Mouse (Mus musculus): ENCODE results near the gene Kat5. TPM values are rescaled to one million over a fixed set of nuclear protein-coding genes. Genes with fewer than 3 reads are reported as not detected.

The Kat5 gene
- 10 to 100 TPM; 81.3 to 83.8 TPM for total RNA-seq (2023)

DNA sequence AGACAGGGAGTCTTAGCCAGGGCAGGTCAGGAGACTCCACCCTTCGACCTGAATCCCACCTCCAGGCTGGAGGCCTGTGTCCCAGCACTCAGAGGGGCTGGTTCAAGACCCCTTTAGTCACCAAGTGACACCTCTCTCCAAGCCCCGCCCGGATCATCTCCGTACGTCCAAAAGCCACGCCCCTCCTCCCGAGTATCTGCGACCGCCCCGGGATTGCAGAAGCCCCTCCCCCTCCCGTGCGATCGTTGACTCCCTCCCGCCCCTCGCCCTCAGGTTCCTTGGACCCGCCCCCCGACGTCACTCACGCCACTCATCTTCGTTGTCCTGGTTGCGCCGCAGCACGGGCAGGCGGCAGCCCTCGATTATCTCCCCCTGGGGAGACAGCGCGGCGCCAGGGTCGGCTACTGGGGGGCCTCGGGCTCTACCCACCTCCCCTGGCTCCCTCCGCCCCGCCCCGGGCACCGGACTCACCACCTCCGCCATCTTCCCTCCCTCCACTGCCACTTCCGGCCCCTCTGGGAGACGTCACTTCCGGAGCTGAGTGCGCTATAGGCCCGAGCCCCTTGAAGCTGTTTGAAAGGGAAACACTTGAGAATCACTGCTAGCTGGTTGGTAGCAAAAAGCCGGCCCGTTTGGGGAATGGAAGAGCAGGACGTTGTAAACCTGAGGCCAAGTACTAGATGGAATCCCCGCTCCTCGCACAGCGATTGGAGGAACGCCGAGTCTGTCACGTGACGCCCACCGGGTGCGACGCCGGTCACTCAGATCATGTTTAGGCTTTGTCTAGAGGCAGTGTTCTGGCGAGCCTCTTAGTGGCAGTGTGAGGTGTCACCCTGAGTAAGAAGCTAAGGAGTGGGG is at the start of gene Kat5:
Gene Kat5 (minus strand): TSS at position 691 of the 858 bp plus-strand sequence.

DNA sequence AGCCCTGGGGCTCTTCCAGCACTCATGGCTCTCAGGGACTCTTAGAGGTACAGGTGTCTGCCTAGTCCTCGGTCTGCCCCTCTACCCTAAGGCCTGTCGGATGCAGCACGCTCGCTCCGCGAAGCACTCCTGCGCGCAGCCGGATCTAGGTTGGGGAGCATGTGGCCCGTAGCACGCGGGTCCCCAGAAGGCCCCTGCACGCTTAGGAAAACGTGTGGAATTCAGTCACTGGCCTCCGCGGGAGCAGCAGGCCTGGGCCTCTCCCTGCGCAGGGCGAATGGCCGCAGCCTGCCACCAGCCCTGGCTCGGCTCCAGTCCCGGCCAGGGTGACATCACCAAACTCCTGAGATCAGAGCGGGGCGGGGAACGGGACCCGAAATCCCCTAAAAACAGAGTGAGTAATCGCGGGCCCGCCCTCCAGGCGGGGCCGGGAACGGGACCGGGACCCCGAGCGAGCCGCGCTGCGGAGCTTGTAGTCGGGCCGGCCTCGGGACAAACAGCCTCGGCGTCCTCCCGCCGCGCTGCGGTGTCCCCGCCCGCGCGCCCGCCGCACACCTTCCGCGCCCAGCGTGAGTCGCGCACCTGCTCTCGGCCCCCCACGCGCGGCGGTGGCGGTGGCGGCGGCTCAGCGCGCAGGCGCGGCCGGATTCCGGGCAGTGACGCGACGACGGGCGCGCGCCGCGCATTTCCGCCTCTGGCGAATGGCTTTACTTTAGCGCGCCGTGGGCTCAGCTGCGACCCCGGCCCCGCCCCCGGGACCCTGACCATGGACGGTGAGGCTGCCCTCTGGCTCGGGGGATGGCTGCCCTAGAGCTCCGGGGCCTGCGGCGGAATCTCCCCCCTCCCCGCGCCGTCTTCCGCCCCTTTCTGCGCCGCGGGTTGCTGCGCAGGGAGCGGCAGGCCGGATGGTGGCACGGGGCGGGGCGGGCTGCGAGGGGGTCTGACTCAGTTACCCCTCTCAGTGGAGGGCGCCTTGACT is 27.3 kb upstream of the Kat5 start, which contains the start of gene Rela:
Gene Rela (plus strand): TSS at position 415 of the 979 bp plus-strand sequence.

DNA sequence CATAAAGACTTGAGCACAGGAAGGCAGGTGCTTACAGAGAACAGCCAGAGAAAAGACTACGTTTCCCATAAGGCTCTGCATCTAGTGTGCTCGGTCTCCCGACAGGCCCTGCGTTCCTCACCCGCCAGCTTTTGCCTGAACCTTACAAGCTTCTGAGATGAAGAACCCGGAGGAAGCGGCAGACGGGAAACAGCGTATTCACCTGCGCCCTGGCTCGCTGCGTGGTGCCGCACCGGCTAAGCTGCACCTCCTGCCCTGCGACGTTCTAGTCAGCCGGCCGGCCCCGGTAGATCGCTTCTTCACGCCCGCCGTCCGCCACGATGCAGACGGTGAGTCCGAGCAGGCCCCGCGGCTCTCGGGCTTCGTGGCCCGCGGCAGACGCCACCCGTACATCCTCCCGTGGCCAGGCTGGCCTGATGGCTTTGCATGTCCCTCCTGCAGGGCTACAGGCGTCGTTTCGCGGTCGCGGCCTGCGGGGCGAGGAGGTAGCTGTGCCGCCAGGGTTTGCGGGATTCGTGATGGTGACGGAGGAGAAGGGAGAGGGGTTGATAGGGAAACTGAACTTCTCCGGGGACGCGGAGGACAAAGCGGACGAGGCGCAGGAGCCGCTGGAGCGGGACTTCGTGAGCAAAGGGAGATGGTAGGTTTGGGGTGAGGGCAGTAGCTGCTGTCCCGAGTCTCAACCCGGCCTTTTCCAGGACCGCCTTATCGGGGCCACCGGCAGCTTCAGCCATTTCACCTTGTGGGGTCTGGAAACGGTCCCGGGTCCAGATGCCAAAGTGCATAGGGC is 8.1 kb downstream of the Kat5 start, which contains the start of gene Rnaseh2c:
Gene Rnaseh2c (plus strand): TSS at position 122 of the 790 bp plus-strand sequence.

DNA sequence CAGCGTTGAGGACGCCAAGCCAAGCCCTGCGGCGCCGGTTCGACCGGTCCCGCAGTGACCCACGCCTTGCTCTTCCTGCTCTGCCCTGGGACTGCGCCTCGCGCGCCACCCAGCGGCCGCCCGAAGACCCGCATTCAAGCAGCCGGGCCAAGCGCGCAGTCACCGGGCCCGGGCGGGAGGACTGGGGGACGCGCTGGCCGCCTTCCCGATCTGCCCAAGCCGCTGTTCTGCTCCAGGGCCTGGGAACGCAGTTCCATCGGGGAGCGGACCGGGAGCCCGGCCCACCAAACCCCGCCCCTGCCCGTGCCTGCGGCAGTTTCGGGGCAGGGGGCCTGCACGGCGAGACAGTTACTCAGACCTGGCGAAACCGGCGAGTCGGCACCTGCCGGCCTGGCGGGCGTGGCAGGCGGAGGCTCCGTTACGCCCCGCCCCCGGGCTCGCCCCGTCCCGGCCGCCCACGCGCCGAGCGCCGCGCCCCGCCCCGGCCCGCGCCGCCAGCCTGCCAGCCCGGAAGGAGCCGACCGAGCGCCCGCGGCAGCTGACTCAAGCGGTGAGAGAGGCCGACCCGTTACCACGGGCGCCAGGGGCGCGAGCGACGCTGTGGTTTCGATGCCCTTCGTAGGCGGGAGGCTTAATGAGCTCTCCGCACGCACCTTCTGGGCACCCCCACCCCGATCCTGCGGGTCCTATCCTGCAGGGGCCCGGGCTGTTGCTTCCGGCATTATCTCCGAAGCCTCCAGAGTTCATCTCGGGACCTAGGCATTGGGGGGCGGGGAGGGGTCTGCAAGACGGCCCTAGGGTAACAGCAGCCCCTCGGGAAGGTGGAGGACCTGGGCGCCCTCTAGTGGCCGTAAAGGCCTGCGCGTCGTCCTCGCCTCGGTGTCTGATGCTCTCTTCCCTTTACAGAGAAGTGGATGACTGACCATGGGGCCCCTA is 42.2 kb downstream of the Kat5 start, which contains the start of gene Ap5b1:
Gene Ap5b1 (plus strand): TSS at position 492 of the 936 bp plus-strand sequence.

DNA sequence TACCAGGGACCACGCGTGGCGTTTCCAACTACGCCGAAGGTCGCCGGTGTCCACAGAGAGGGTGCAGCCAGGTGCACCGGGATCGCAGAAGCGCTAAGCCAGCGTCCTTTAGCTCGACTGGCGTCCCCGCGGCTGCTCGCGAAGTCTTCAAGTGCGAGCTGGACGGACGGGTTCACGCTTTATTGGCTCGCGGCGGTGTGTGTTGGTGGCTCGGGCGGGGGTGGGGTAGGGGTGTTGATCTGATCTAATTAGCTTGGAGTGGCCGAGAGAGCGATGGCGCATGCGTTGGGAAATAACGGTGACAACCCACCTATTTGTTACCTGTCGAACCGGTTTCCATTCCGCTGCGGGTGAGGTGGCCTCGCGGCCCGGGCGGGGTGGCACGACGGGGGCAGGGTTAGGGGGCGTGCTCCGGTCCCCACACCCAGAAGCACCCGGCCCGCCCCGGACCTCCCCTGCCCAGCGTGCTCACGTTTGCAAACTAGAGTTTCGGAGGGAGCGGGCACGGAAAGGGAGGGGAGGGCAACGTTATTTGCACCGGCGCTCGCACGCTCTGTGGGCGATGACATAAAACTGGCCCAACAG is 49.5 kb downstream of the Kat5 start, which contains the start of gene Ovol1:
Gene Ovol1 (minus strand): TSS at position 190 of the 585 bp plus-strand sequence.

Other genes starting within 250 kb of the Kat5 start
- gene Eif1ad, start 243.5 kb downstream of the Kat5 start, total RNA-seq (2023) = 10 to 100 TPM; 21.3 to 25.1 TPM
- gene Banf1, start 243.1 kb downstream of the Kat5 start, total RNA-seq (2023) = 10 to 100 TPM; 65.2 to 82.5 TPM
- 10 to 100 TPM; 96.2 to 98.5 TPM for gene Sart1, start 221.5 kb downstream of the Kat5 start, total RNA-seq (2023)
- gene Tsga10ip, start 207.7 kb downstream of the Kat5 start, total RNA-seq (2023) = under 1 TPM in 1 of 2 experiments, not detected in 1; 0.20 TPM
- 100 to 1,000 TPM; 122 to 124 TPM for gene Drap1, start 185.3 kb downstream of the Kat5 start, total RNA-seq (2023)
- gene AI837181, start 185.1 kb downstream of the Kat5 start, total RNA-seq (2023) = 10 to 100 TPM; 38.8 to 44.7 TPM
- gene Fosl1, start 162.7 kb downstream of the Kat5 start, total RNA-seq (2023) = 10 to 100 TPM; 47.9 to 66.9 TPM
- 1 to 10 TPM; 1.3 to 2.1 TPM for gene Ccdc85b, start 152.3 kb downstream of the Kat5 start, total RNA-seq (2023)
- gene Fibp, start 149.6 kb downstream of the Kat5 start, total RNA-seq (2023) = 10 to 100 TPM; 51.1 to 59.5 TPM
- under 1 TPM; 0.69 to 0.79 TPM for gene Ctsw, start 141.7 kb downstream of the Kat5 start, total RNA-seq (2023)
- gene Efemp2, start 136.3 kb downstream of the Kat5 start, total RNA-seq (2023) = 1 to 10 TPM in 1 of 2 experiments, under 1 TPM in 1; 0.20 to 1.2 TPM
- gene Mus81, start 121.8 kb downstream of the Kat5 start, total RNA-seq (2023) = 10 to 100 TPM; 19.9 to 20.9 TPM
- gene Cfl1, start 119.8 kb downstream of the Kat5 start, total RNA-seq (2023) = 1,000 to 10,000 TPM; 1,662 to 1,728 TPM
- 1 to 10 TPM in 1 of 2 experiments, under 1 TPM in 1; 0.88 to 1.6 TPM for gene 1700020D05Rik, start 106.5 kb downstream of the Kat5 start, total RNA-seq (2023)
- gene Snx32, start 99.7 kb downstream of the Kat5 start, total RNA-seq (2023) = 1 to 10 TPM; 3.6 to 4.3 TPM
- under 1 TPM in 1 of 2 experiments, not detected in 1; 0.13 TPM for gene Ovol1, start 49.6 kb downstream of the Kat5 start, total RNA-seq (2023)
- gene Ap5b1, start 42.2 kb downstream of the Kat5 start, total RNA-seq (2023) = 10 to 100 TPM; 69.1 to 69.3 TPM
- gene Rnaseh2c, start 8.4 kb downstream of the Kat5 start, total RNA-seq (2023) = 100 to 1,000 TPM; 158 to 174 TPM
- gene Rela, start 27.2 kb upstream of the Kat5 start, total RNA-seq (2023) = 10 to 100 TPM; 73.0 to 88.9 TPM
- gene Sipa1, start 53.5 kb upstream of the Kat5 start, total RNA-seq (2023) = 100 to 1,000 TPM; 212 to 218 TPM
- gene Map3k11, start 78.5 kb upstream of the Kat5 start, total RNA-seq (2023) = 10 to 100 TPM; 86.5 to 87.3 TPM
- gene Pcnx3, start 78.7 kb upstream of the Kat5 start, total RNA-seq (2023) = 10 to 100 TPM; 68.8 to 83.2 TPM
- gene Kcnk7, start 94.1 kb upstream of the Kat5 start, total RNA-seq (2023) = not detected
- 100 to 1,000 TPM; 150 to 158 TPM for gene Ehbp1l1, start 116.1 kb upstream of the Kat5 start, total RNA-seq (2023)
- gene Fam89b, start 119.4 kb upstream of the Kat5 start, total RNA-seq (2023) = 10 to 100 TPM; 57.9 to 58.5 TPM
- 1 to 10 TPM in 1 of 2 experiments, under 1 TPM in 1; 0.58 to 1.4 TPM for gene Ltbp3, start 130.7 kb upstream of the Kat5 start, total RNA-seq (2023)
- 10 to 100 TPM; 53.8 to 62.1 TPM for gene Scyl1, start 161.2 kb upstream of the Kat5 start, total RNA-seq (2023)

All from neutrophil, adult 59 days (primary cell).